8 mouse cellular contexts compared by ENCODE assay signal in the genomic region with DNA sequence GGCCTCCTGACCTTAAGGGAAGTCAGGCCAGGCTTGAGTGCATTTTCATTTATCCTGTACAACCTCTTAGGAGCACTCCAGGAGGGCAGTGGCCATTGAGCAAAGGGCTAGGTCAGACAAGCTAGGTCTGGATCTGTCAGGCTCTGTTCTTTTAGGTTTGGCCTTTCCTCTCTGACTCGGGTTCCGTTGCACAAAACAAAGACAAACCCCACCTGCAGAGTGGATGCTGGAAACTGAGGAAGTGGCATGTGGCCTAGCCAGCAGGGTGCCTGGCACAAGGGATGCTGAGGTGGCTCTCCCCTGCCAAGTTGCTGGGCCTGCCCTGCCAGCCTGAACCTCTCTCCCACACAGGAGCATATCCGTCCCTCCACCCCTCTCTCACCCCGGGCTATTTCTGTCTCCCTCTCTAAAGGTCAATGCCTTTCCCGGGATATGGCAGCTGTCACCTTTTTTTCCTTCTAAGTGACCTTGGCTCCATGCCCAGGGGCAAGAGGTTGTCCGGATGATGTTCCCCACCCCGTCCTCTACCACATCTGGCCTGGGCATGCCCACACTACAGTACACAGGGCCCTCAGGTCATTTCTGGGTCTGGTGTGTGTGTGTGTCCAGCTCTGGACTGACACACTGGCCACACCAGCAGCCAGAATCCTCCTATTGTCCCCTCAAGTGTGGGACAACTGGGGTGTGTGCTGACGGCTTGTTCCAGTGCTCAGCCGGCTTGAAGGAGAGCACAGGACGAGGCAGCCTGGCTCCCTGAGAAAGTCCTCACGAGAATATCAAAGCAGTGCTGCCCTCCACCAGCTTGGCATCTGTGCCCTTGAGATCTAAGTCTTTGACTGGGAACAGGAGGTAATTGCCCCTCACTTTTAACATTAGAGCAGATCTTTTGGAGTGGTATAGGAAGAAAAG.
DNase-seq lines count a peak whose midpoint lies in the region; ATAC-seq lines count a peak whose summit lies in the region.

No protein-coding gene starts in this region.

- no peak overlapping the region for H3K9ac ChIP-seq in liver, embryonic 13.5 days
- no peak overlapping the region for H3K9ac ChIP-seq in liver, embryonic 11.5 days (ENCODE audit: low read depth, low read length)
- no peak overlapping the region for H3K9ac ChIP-seq in embryonic facial prominence, embryonic 14.5 days (ENCODE audit: low read depth, low read length)
- H3K9ac ChIP-seq in heart, embryonic 16.5 days (ENCODE audit: low read length): peak overlapping the region; percentile 64
- H3K9ac ChIP-seq in neural tube, embryonic 13.5 days: peak overlapping the region; percentile 51

- H3K9me3 ChIP-seq in liver, embryonic 13.5 days (replicated peaks): no peaks in the 10 kb centered on the region
- H3K9me3 ChIP-seq in liver, embryonic 11.5 days (ENCODE audit: control insufficient read depth, low read length): no peaks in the 10 kb centered on the region
- no peaks in the 10 kb centered on the region for H3K9me3 ChIP-seq in embryonic facial prominence, embryonic 14.5 days (ENCODE audit: control insufficient read depth, low read length)
- no peaks in the 10 kb centered on the region for H3K9me3 ChIP-seq in heart, embryonic 16.5 days (replicated peaks; ENCODE audit: control insufficient read depth, low read length)
- H3K9me3 ChIP-seq in neural tube, embryonic 13.5 days: no peaks in the 10 kb centered on the region

- no peak overlapping the region for H3K4me3 ChIP-seq in liver, embryonic 13.5 days (replicated peaks)
- no peak overlapping the region for H3K4me3 ChIP-seq in liver, embryonic 11.5 days (ENCODE audit: low read depth, low read length)
- no peak overlapping the region for H3K4me3 ChIP-seq in embryonic facial prominence, embryonic 14.5 days (ENCODE audit: low read depth, low read length)
- H3K4me3 ChIP-seq in heart, embryonic 16.5 days (ENCODE audit: low read length): no peak overlapping the region
- no peak overlapping the region for H3K4me3 ChIP-seq in neural tube, embryonic 13.5 days

- WGBS in liver, embryonic 13.5 days (ENCODE audit: insufficient replicate concordance): 61% methylated on average over 11 of the region's 11 CpGs
- 51% methylated on average over 11 of the region's 11 CpGs for WGBS in liver, embryonic 11.5 days
- 25% methylated on average over 11 of the region's 11 CpGs for WGBS in embryonic facial prominence, embryonic 14.5 days
- WGBS in heart, embryonic 16.5 days: 19% methylated on average over 11 of the region's 11 CpGs
- 32% methylated on average over 11 of the region's 11 CpGs for WGBS in neural tube, embryonic 13.5 days

- no peak overlapping the region for H3K4me2 ChIP-seq in liver, embryonic 13.5 days
- no peak overlapping the region for H3K4me2 ChIP-seq in liver, embryonic 11.5 days
- H3K4me2 ChIP-seq in embryonic facial prominence, embryonic 14.5 days (ENCODE audit: low read depth, low read length): peak overlapping the region; percentile 19; the same call in 1 of the 2 replicates
- peak overlapping the region; percentile 32 for H3K4me2 ChIP-seq in heart, embryonic 16.5 days (ENCODE audit: low read depth, low read length)
- peak overlapping the region; percentile 23; the same call in 1 of the 2 replicates for H3K4me2 ChIP-seq in neural tube, embryonic 13.5 days

- H3K4me1 ChIP-seq in liver, embryonic 13.5 days (replicated peaks): peaks cover 42% of the 10 kb centered on the region
- H3K4me1 ChIP-seq in liver, embryonic 11.5 days (replicated peaks; ENCODE audit: control insufficient read depth, insufficient read depth, low read length): peaks cover 21% of the 10 kb centered on the region
- peaks cover 24% of the 10 kb centered on the region for H3K4me1 ChIP-seq in embryonic facial prominence, embryonic 14.5 days (ENCODE audit: control insufficient read depth, insufficient read depth, low read length)
- peaks cover 49% of the 10 kb centered on the region for H3K4me1 ChIP-seq in heart, embryonic 16.5 days (ENCODE audit: control insufficient read depth, insufficient read depth, low read length)
- H3K4me1 ChIP-seq in neural tube, embryonic 13.5 days (replicated peaks): peaks cover 73% of the 10 kb centered on the region

- H3K36me3 ChIP-seq in liver, embryonic 13.5 days: no peaks in the 10 kb centered on the region
- H3K36me3 ChIP-seq in liver, embryonic 11.5 days (ENCODE audit: control insufficient read depth, insufficient read depth, low read length): no peaks in the 10 kb centered on the region
- no peaks in the 10 kb centered on the region for H3K36me3 ChIP-seq in embryonic facial prominence, embryonic 14.5 days (ENCODE audit: control insufficient read depth, insufficient read depth, low read length)
- no peaks in the 10 kb centered on the region for H3K36me3 ChIP-seq in heart, embryonic 16.5 days (ENCODE audit: control insufficient read depth, insufficient read depth)
- no peaks in the 10 kb centered on the region for H3K36me3 ChIP-seq in neural tube, embryonic 13.5 days

- H3K27me3 ChIP-seq in liver, embryonic 13.5 days: 0 out of 2 replicates have a peak, but pooled peaks cover 15% of the 10 kb centered on the region
- H3K27me3 ChIP-seq in liver, embryonic 11.5 days (replicated peaks; ENCODE audit: control insufficient read depth, insufficient read depth, low read length): no peaks in the 10 kb centered on the region
- H3K27me3 ChIP-seq in embryonic facial prominence, embryonic 14.5 days (replicated peaks; ENCODE audit: control insufficient read depth, insufficient read depth, low read length): no peaks in the 10 kb centered on the region
- H3K27me3 ChIP-seq in heart, embryonic 16.5 days (ENCODE audit: control insufficient read depth, insufficient read depth, low read length): no peaks in the 10 kb centered on the region
- H3K27me3 ChIP-seq in neural tube, embryonic 13.5 days: no peaks in the 10 kb centered on the region

- no peak for ATAC-seq in liver, embryonic 13.5 days (ENCODE audit: low read depth)
- ATAC-seq in liver, embryonic 11.5 days (replicated peaks; ENCODE audit: low FRiP score): no peak
- no peak for ATAC-seq in embryonic facial prominence, embryonic 14.5 days (ENCODE audit: low read depth)
- peak; percentile 74 for ATAC-seq in heart, embryonic 16.5 days (replicated peaks; ENCODE audit: extremely low read depth, insufficient read depth, low FRiP score)
- peak; percentile 7; the same call in 1 of the 2 replicates for ATAC-seq in neural tube, embryonic 13.5 days (ENCODE audit: low read depth)
- ATAC-seq in frontal cortex, adult (ENCODE audit: low TSS enrichment): no peak

- H3K27ac ChIP-seq in liver, embryonic 13.5 days: 0 out of 2 replicates have a peak overlapping the region, but pooled peaks have one; percentile 11
- no peak overlapping the region for H3K27ac ChIP-seq in liver, embryonic 11.5 days (ENCODE audit: low read depth, low read length)
- H3K27ac ChIP-seq in embryonic facial prominence, embryonic 14.5 days (replicated peaks; ENCODE audit: low read depth, low read length): peak overlapping the region; percentile 92
- peak overlapping the region; percentile 98 for H3K27ac ChIP-seq in heart, embryonic 16.5 days (ENCODE audit: low read length)
- H3K27ac ChIP-seq in neural tube, embryonic 13.5 days (replicated peaks): peak overlapping the region; percentile 98

- no peak for DNase-seq in liver, embryonic 13.5 days
- no peak for DNase-seq in liver, embryonic 11.5 days (ENCODE audit: low spot score)
- no peak for DNase-seq in embryonic facial prominence, embryonic 14.5 days (ENCODE audit: low spot score)
- peak; percentile 86 to 93 for DNase-seq in kidney, postnatal 36 days
- no peak for DNase-seq in ovary, postnatal 10 days (ENCODE audit: low spot score)

Comparison
In these comparisons a context has a peak if more than half of its experiments do, and no peak if none do; other contexts are left out.
1. ATAC-seq: peak in heart, embryonic 16.5 days (single experiment) and neural tube, embryonic 13.5 days (single experiment); none in liver, embryonic 13.5 days (single experiment), liver, embryonic 11.5 days (single experiment), embryonic facial prominence, embryonic 14.5 days (single experiment) and frontal cortex, adult (single experiment).
2. DNase-seq: peak in kidney, postnatal 36 days (2 of 2); none in liver, embryonic 13.5 days (single experiment), liver, embryonic 11.5 days (single experiment), embryonic facial prominence, embryonic 14.5 days (single experiment) and ovary, postnatal 10 days (single experiment).
3. H3K4me2 ChIP-seq: peak in embryonic facial prominence, embryonic 14.5 days (single experiment), heart, embryonic 16.5 days (single experiment) and neural tube, embryonic 13.5 days (single experiment); none in liver, embryonic 13.5 days (single experiment) and liver, embryonic 11.5 days (single experiment).
4. H3K9ac ChIP-seq: peak in heart, embryonic 16.5 days (single experiment) and neural tube, embryonic 13.5 days (single experiment); none in liver, embryonic 13.5 days (single experiment), liver, embryonic 11.5 days (single experiment) and embryonic facial prominence, embryonic 14.5 days (single experiment).